Mouse (Mus musculus) heart, adult 2 months (tissue): ENCODE data around the gene Vezf1. TPM values are rescaled to one million over a fixed set of nuclear protein-coding genes. Genes with fewer than 3 reads are reported as not detected.

ENCODE experiments used
- DNase-seq, 2 experiments: peaks; one replicate each; pipeline ENCODE4 v3.0.0; 2021
- H3K27ac ChIP-seq: fragments of 200-600 bp; 2 replicates; pipeline ENCODE4 v1.8.1; 2022
- H3K27me3 ChIP-seq: fragments of 200-500 bp; 2 replicates; pipeline ENCODE4 v1.6.1; 2012; ENCODE audit warnings: mild to moderate bottlenecking, low read length, inconsistent platforms, mixed read lengths; ENCODE audit not compliant: control insufficient read depth, insufficient read depth
- H3K36me3 ChIP-seq: fragments of 200-500 bp; 2 replicates; pipeline ENCODE4 v1.6.1; 2012; ENCODE audit warnings: low read length, inconsistent platforms; ENCODE audit not compliant: control insufficient read depth, insufficient read depth
- H3K4me1 ChIP-seq: fragments of 200-500 bp; 2 replicates; pipeline ENCODE4 v1.6.1; 2011; ENCODE audit warnings: low read length; ENCODE audit not compliant: control insufficient read depth, insufficient read depth
- H3K4me3 ChIP-seq: fragments of 200-600 bp; 2 replicates; pipeline ENCODE4 v1.8.1; 2022
- H3K79me2 ChIP-seq: fragments of 200-500 bp; replicated peaks from 2 replicates; pipeline ENCODE4 v1.6.1; 2012; ENCODE audit warnings: mild to moderate bottlenecking, inconsistent platforms, low read length, moderate library complexity, mixed read lengths; ENCODE audit not compliant: control insufficient read depth, insufficient read depth
- H3K9ac ChIP-seq: fragments of 200-500 bp; 2 replicates; pipeline ENCODE4 v1.6.1; 2012; ENCODE audit warnings: low read depth, mild to moderate bottlenecking, control low read depth, inconsistent platforms, low read length, mixed read lengths
- CTCF ChIP-seq: fragments of 200-600 bp; IDR thresholded peaks from 2 replicates; pipeline ENCODE4 v1.8.1; 2022; ENCODE audit warnings: antibody characterized with exemption, mild to moderate bottlenecking, moderate library complexity
- EP300 ChIP-seq: fragments of 200-500 bp; IDR thresholded peaks from 2 replicates; pipeline ENCODE4 v1.6.1; 2011; ENCODE audit warnings: low read depth, low read length, control low read depth; ENCODE audit not compliant: insufficient read depth
- POLR2A ChIP-seq: fragments of 200-500 bp; IDR thresholded peaks from 2 replicates; pipeline ENCODE4 v1.6.1; 2011; ENCODE audit warnings: mild to moderate bottlenecking, low read depth, low read length, control low read depth; ENCODE audit not compliant: insufficient read depth
- WGBS: fragments of 180-500 bp; shearing (Covaris S2); methylation state at CpG from one replicate; pipeline ENCODE4 v1.1.7; 2018; 5-methylcytosine and 5-hydroxymethylcytosine counted together
- intact Hi-C: fragments of 180-260 bp; cut with DNase I; formaldehyde crosslinking; loops from one replicate; pipeline ENCODE4 v1.15.1; 2025
- polyA plus RNA-seq: library from polyadenylated mRNA; depleted of rRNA; stranded (reverse); fragments of >200 nt; gene quantifications from 2 replicates; pipeline ENCODE4 v1.2.3, GENCODE M21; 2012
- total RNA-seq, 2 experiments: library from RNA; stranded (reverse); gene quantifications; 2 replicates each; pipeline ENCODE4 v1.2.3; 2021

Gene Vezf1
- total and polyA plus RNA-seq, 3 experiments, result 22.6 to 49.8 (median 37.9) TPM

DNA sequence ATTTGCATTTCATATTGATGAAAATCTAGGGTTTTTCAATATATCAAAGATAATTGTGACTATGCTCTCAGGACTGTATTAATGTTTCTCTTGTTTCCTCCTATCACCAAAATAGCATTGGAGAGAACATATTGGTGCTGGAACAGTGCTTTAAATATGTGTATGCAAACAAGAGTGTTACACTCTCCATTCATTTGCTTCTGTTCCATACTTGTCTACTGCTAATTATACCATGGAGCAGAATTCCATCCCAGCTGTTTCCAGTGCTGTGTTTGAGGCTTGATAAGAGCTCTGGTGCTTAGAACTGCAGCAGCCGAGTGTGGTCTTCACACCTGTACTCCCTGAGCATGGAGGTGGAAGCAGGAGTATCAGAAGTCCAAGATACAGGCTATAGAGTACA lies 8.3 kb downstream of the Vezf1 start:
- H3K36me3 ChIP-seq, result peaks cover 41% of the 10 kb centered on the region
- H3K27me3 ChIP-seq, result no peaks in the 10 kb centered on the region
- 38% methylated on average over 1 of the region's 1 CpGs for WGBS
- DNase-seq, result no peak
- H3K9ac ChIP-seq, result no peak overlapping the region
- H3K79me2 ChIP-seq, result peaks cover 4% of the 10 kb centered on the region
- H3K4me1 ChIP-seq, result peaks cover 10% of the 10 kb centered on the region
- intact Hi-C loops, result no loop called here
- no peak for TF ChIP-seq EP300
- no peak for TF ChIP-seq POLR2A
- no peak for TF ChIP-seq CTCF
- no peak overlapping the region for H3K4me3 ChIP-seq
- no peak overlapping the region for H3K27ac ChIP-seq

DNA sequence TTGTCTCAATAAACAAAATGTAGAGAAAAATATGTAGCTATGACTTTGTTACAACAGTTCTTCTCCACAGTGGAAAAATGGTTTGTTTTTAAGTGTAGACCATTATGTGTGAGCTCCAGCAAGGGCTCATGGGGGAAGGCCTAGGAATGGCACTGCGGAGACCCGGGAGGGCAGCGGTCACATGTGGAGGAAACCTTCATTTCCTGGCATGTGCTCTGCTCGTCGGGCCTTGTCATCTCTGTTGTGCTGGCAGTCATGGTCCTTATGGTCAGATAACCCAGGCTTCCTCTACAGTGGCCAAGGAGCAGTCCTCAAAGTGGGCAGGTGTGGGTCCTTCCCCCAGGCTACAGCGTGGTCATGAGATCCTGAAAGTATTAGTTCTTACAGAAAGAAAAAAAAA lies 15.6 kb downstream of the Vezf1 start:
- H3K4me1 ChIP-seq, result peaks cover 3% of the 10 kb centered on the region
- H3K4me3 ChIP-seq, result no peak overlapping the region
- WGBS, result 33% methylated on average over 6 of the region's 6 CpGs
- peaks cover 8% of the 10 kb centered on the region for H3K36me3 ChIP-seq
- TF ChIP-seq EP300 (no peak), CTCF (no peak), POLR2A (no peak)
- no peaks in the 10 kb centered on the region for H3K79me2 ChIP-seq
- intact Hi-C loops, result no loop called here
- H3K27ac ChIP-seq, result no peak overlapping the region
- no peak overlapping the region for H3K9ac ChIP-seq
- H3K27me3 ChIP-seq, result no peaks in the 10 kb centered on the region
- DNase-seq, result no peak

DNA sequence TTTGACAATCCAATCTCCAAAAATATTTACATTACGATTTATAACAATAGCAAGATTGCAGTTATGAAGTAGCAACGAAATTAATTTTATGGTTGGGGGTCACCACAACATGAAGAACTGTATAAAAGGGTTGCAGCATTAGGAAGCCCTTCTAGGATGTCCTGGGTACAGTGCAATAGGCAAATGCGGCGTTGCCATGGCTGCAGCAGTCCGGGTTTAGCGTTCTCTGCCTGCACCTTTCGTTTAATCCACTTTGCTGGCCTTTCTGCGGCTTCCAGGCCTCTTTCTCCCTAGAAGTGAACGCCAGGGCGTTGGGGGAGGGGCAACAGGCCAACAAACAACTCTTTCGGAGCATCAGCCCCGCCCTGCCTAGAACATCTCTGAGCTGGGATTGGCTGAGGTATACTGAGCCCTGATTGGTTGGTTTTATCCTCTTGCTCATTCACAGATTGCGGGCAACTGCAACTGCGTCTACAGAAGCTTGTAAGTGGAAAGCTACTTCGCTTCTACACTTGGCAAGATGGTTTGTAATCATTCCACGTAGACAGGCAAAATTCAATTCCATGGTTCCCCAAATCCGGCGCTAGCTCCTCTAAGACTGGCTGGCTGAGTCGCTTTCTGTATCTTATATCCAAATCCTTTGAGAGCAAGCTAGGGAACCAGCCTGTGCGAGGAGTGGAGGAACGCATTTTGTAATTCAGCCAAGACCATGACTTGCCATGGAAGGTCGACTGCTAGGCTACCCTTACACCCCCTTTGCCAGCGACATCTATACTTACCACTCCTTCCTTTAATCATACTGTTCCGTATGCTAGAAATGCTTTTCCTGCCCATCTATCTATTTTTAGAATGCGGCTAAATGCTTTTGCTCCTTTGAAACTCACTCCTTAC lies 18.9 kb downstream of the Vezf1 start:
- Histone ChIP-seq H3K4me3 (peak overlapping the region; percentile 40), H3K27ac (peak overlapping the region; percentile 52), H3K9ac (peak overlapping the region; percentile 52), H3K79me2 (no peaks in the 10 kb centered on the region), H3K36me3 (peaks cover 5% of the 10 kb centered on the region; the same call in 1 of the 2 replicates), H3K4me1 (peaks cover 7% of the 10 kb centered on the region), H3K27me3 (no peaks in the 10 kb centered on the region)
- DNase-seq, result peak; percentile 89 to 91
- intact Hi-C loops, result loop anchor here (2.0 kb wide), 1 partner anchor 16 kb away; no protein-coding TSS in a partner anchor
- no peak for TF ChIP-seq EP300
- TF ChIP-seq POLR2A, result peak; percentile 63; the same call in 1 of the 2 replicates
- WGBS, result 7% methylated on average over 25 of the region's 25 CpGs

DNA sequence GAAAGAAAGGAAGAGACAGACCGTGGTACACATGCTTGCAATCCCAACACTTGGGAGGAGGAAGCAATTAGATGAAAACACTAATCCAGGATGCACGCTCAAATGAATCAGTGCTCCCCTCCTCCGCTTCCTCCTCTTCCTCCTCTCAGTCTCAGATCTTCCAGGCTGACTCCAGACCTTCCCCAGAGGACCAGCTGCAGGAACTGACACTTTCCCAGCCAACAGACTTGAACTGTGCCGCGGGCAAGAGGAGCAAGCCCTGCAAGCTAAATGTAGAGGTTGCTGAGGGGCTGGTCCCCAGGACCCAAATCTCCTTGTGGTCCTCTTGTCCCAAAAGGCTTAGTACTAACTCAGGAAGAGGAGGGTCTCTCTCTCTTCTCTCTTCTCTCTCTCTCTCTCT lies 21.1 kb downstream of the Vezf1 start:
- Histone ChIP-seq H3K4me3 (no peak overlapping the region), H3K4me1 (peaks cover 7% of the 10 kb centered on the region), H3K79me2 (no peaks in the 10 kb centered on the region), H3K9ac (no peak overlapping the region), H3K36me3 (no peaks in the 10 kb centered on the region), H3K27me3 (no peaks in the 10 kb centered on the region), H3K27ac (no peak overlapping the region)
- 32% methylated on average over 5 of the region's 5 CpGs for WGBS
- no peak for DNase-seq
- no peak for TF ChIP-seq CTCF
- TF ChIP-seq EP300, result no peak
- no peak for TF ChIP-seq POLR2A
- intact Hi-C loops, result no loop called here

DNA sequence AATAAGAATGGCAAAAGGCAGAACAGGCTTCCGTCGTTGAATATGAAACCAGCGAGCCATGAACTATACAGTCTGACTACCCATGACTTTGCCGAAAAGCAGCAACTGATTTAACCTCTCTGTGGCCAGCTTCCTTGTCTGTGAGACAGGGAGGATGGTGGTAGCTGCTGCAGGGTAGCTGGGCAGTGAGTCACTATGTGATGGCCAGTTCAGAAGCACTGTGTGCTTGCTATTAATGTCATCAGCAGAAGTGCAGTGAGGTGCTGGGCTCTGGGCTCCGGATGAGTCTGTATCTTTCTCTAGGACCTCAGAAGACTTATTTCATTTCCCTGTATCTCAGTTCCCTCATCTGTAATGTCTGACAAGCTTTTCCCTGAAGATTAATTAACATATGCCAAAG lies 22.2 kb downstream of the Vezf1 start:
- no peaks in the 10 kb centered on the region for H3K36me3 ChIP-seq
- 76% methylated on average over 5 of the region's 5 CpGs for WGBS
- no peak overlapping the region for H3K4me3 ChIP-seq
- H3K27me3 ChIP-seq, result no peaks in the 10 kb centered on the region
- H3K9ac ChIP-seq, result no peak overlapping the region
- DNase-seq, result no peak
- H3K27ac ChIP-seq, result no peak overlapping the region
- peaks cover 7% of the 10 kb centered on the region for H3K4me1 ChIP-seq
- intact Hi-C loops, result no loop called here
- TF ChIP-seq CTCF (no peak), EP300 (no peak), POLR2A (no peak)
- H3K79me2 ChIP-seq, result no peaks in the 10 kb centered on the region

DNA sequence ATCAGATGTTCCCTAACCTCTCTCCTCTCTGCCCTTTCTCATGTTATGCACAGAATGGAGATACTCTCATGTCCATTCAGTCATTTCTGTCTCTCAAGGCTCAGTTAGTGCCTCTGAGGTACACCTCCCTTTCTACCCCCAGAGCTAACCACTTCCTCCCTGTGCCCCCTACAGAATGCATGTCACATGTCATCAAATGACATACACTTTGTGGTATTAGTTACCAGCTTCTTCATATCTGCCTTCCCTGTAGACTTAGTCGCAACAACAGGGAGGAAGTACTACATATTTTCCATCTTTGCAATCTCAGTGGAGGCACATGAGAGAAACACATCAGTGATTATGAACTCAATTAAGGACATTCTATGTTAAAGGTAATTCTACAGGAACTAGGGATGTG lies 23.9 kb downstream of the Vezf1 start:
- no peaks in the 10 kb centered on the region for H3K79me2 ChIP-seq
- no peak overlapping the region for H3K9ac ChIP-seq
- H3K4me1 ChIP-seq, result peaks cover 7% of the 10 kb centered on the region
- no peaks in the 10 kb centered on the region for H3K27me3 ChIP-seq
- TF ChIP-seq CTCF, result no peak
- intact Hi-C loops, result no loop called here
- no peak overlapping the region for H3K27ac ChIP-seq
- H3K4me3 ChIP-seq, result no peak overlapping the region
- 71% methylated on average over 1 of the region's 1 CpGs for WGBS
- no peaks in the 10 kb centered on the region for H3K36me3 ChIP-seq
- DNase-seq, result no peak
